Mouse (Mus musculus): ENCODE results near the gene Slc9a9.

DNA sequence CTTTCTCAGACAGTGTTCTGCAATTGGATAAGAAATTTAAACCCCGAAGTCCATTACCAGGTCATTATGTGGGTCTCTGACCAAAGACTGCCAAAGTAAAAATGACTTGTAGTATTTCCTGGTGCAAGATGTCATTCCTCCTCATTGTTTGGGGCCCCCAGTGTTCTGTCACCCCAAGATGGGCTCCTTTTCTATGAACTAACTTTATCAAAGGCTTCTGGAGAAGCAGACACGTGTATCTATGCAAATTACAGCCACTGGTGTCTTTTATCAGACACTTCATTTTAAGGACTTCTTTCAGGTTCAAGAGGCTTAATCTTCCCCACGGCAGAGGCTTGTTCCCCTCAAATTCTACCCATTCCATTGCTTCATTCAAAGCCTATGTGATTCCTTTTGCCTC is 593.1 kb downstream of the Slc9a9 start:
- TF ChIP-seq EP300 (IDR thresholded peaks at IDR 0.05; ENCODE audit: low read depth) (no peak), CTCF (IDR thresholded peaks at IDR 0.05; ENCODE audit: low read depth) (no peak)
